Mouse (Mus musculus) cerebral cortex, adult 2 months (tissue): ENCODE data around the gene Ppfibp1.

Source experiments
- whole genome bisulfite sequencing: fragments of 180-500 bp; shearing (Covaris S2); methylation state at CpG from one replicate; pipeline ENCODE4 v1.1.7; 2018; 5-methylcytosine and 5-hydroxymethylcytosine counted together

The Ppfibp1 gene

GRCm38 (mm10) chr6:146959908-146960680 is 71.8 kb downstream of the Ppfibp1 start:
- WGBS: 60% methylated on average over 9 of the region's 9 CpGs

- WGBS: 47% methylated on average over 5 of the region's 5 CpGs
Measured at GRCm38 (mm10) chr6:146960956-146961355, 72.7 kb downstream of the Ppfibp1 start.

- WGBS: 67% methylated on average over 6 of the region's 6 CpGs
Measured at GRCm38 (mm10) chr6:146961832-146962481, 73.7 kb downstream of the Ppfibp1 start.

GRCm38 (mm10) chr6:146963396-146964150 is 75.3 kb downstream of the Ppfibp1 start:
- 96% methylated on average over 6 of the region's 6 CpGs for whole genome bisulfite sequencing

GRCm38 (mm10) chr6:146965139-146965772 is 77.0 kb downstream of the Ppfibp1 start:
- 75% methylated on average over 13 of the region's 13 CpGs for WGBS

- WGBS: 70% methylated on average over 12 of the region's 12 CpGs
Measured at GRCm38 (mm10) chr6:146966446-146967019, 78.2 kb downstream of the Ppfibp1 start.

GRCm38 (mm10) chr6:146967836-146968235 is 79.5 kb downstream of the Ppfibp1 start:
- 57% methylated on average over 6 of the region's 6 CpGs for WGBS

GRCm38 (mm10) chr6:146970811-146971210 is 82.5 kb downstream of the Ppfibp1 start:
- 77% methylated on average over 3 of the region's 3 CpGs for WGBS

- WGBS: 54% methylated on average over 3 of the region's 3 CpGs
Measured at GRCm38 (mm10) chr6:146971366-146971765, 83.1 kb downstream of the Ppfibp1 start.

GRCm38 (mm10) chr6:146972009-146972408 is 83.7 kb downstream of the Ppfibp1 start:
- WGBS: 75% methylated on average over 6 of the region's 6 CpGs

GRCm38 (mm10) chr6:146972740-146973139 is 84.5 kb downstream of the Ppfibp1 start:
- WGBS: 83% methylated on average over 1 of the region's 1 CpGs

- WGBS: 92% methylated on average over 2 of the region's 2 CpGs
Measured at GRCm38 (mm10) chr6:146973406-146973805, 85.1 kb downstream of the Ppfibp1 start.

GRCm38 (mm10) chr6:146976446-146976845 is 88.2 kb downstream of the Ppfibp1 start:
- 91% methylated on average over 8 of the region's 8 CpGs for WGBS

GRCm38 (mm10) chr6:146978691-146979114 is 90.4 kb downstream of the Ppfibp1 start:
- 58% methylated on average over 5 of the region's 5 CpGs for whole genome bisulfite sequencing

GRCm38 (mm10) chr6:146979115-146979744 is 90.9 kb downstream of the Ppfibp1 start:
- 87% methylated on average over 1 of the region's 1 CpGs for WGBS

- WGBS: 76% methylated on average over 3 of the region's 3 CpGs
Measured at GRCm38 (mm10) chr6:146979953-146980352, 91.7 kb downstream of the Ppfibp1 start.

GRCm38 (mm10) chr6:146981249-146981835 is 93.1 kb downstream of the Ppfibp1 start:
- WGBS: 73% methylated on average over 1 of the region's 1 CpGs

- WGBS: 58% methylated on average over 3 of the region's 3 CpGs
Measured at GRCm38 (mm10) chr6:146984569-146984968, 96.3 kb downstream of the Ppfibp1 start.

GRCm38 (mm10) chr6:146994236-146994635 is 105.9 kb downstream of the Ppfibp1 start:
- 24% methylated on average over 5 of the region's 5 CpGs for WGBS

- WGBS: 88% methylated on average over 2 of the region's 2 CpGs
Measured at GRCm38 (mm10) chr6:146995391-146995790, 107.1 kb downstream of the Ppfibp1 start.

GRCm38 (mm10) chr6:146995878-146996277 is 107.6 kb downstream of the Ppfibp1 start:
- WGBS: 92% methylated on average over 6 of the region's 6 CpGs
